Mouse (Mus musculus): ENCODE data around the gene Sspn.

GRCm38 (mm10) chr6:145973356-145973755 lies 41.9 kb downstream of the Sspn start:
- TF ChIP-seq CTCF (IDR thresholded peaks at IDR 0.05; ENCODE audit: low read depth) (no peak), EP300 (IDR thresholded peaks at IDR 0.05; ENCODE audit: low read depth) (no peak)
